Mouse (Mus musculus) hindbrain, embryonic 10.5 days (tissue): ENCODE results near the gene Bahcc1. TPM values are rescaled to one million over a fixed set of nuclear protein-coding genes. Genes with fewer than 3 reads are reported as not detected.

Experiments
- DNase-seq: peaks from one replicate; pipeline ENCODE4 v3.0.0-alpha.2; 2017; ENCODE audit warnings: low spot score
- H3K27ac ChIP-seq: fragments of 300-500 bp; sonication (generic); 2 replicates; pipeline ENCODE4 v1.5.1; 2016; ENCODE audit warnings: mild to moderate bottlenecking, moderate library complexity
- H3K27me3 ChIP-seq: fragments of 300-500 bp; sonication (generic); 2 replicates; pipeline ENCODE4 v1.6.1; 2016; ENCODE audit warnings: mild to moderate bottlenecking; ENCODE audit not compliant: poor library complexity, insufficient read depth, severe bottlenecking
- H3K36me3 ChIP-seq: fragments of 300-500 bp; sonication (generic); 2 replicates; pipeline ENCODE4 v1.6.1; 2016; ENCODE audit warnings: mild to moderate bottlenecking, moderate library complexity
- H3K4me1 ChIP-seq: fragments of 300-500 bp; sonication (generic); replicated peaks from 2 replicates; pipeline ENCODE4 v1.6.1; 2016; ENCODE audit warnings: mild to moderate bottlenecking
- H3K4me3 ChIP-seq: fragments of 300-500 bp; sonication (generic); 2 replicates; pipeline ENCODE4 v1.5.1; 2016; ENCODE audit warnings: mild to moderate bottlenecking, moderate library complexity
- H3K9me3 ChIP-seq: fragments of 300-500 bp; sonication (generic); 2 replicates; pipeline ENCODE4 v1.6.1; 2016; ENCODE audit warnings: mild to moderate bottlenecking, moderate library complexity
- WGBS: fragments of 180-500 bp; shearing (Covaris S2); methylation state at CpG from one replicate; pipeline ENCODE4 v1.1.7; 2016; 5-methylcytosine and 5-hydroxymethylcytosine counted together
- polyA plus RNA-seq: library from polyadenylated mRNA; unstranded; fragments of >200 nt; fragmentation: Nextera tagmentation; extraction: Ambion mirVana; gene quantifications from 2 replicates; pipeline ENCODE4 v1.2.1, GENCODE M21; 2016

The Bahcc1 gene
- polyA plus RNA-seq, 1 experiment from 2014 or later: 17.0 TPM

- Histone ChIP-seq H3K27ac (peak overlapping the region; percentile 100), H3K4me3 (peak overlapping the region; percentile 73), H3K36me3 (peaks cover 14% of the 10 kb centered on the region), H3K27me3 (peaks cover 4% of the 10 kb centered on the region; the same call in 1 of the 2 replicates), H3K4me1 (peaks cover 55% of the 10 kb centered on the region), H3K9me3 (no peaks in the 10 kb centered on the region)
- peak; percentile 84 for DNase-seq
- WGBS: under 1% methylated on average over 40 of the region's 40 CpGs
These were observed 2.8 kb downstream of the Bahcc1 start for GRCm38 (mm10) chr11:120235385-120236113.

GRCm38 (mm10) chr11:120236114-120236437, 3.3 kb downstream of the Bahcc1 start:
- Histone ChIP-seq H3K27me3 (peaks cover 4% of the 10 kb centered on the region; the same call in 1 of the 2 replicates), H3K27ac (peak overlapping the region; percentile 100), H3K36me3 (peaks cover 14% of the 10 kb centered on the region), H3K4me3 (peak overlapping the region; percentile 73), H3K9me3 (no peaks in the 10 kb centered on the region), H3K4me1 (peaks cover 61% of the 10 kb centered on the region)
- no peak for DNase-seq
- under 1% methylated on average over 13 of the region's 13 CpGs for WGBS

- H3K4me3 ChIP-seq: peak overlapping the region; percentile 73
- peaks cover 14% of the 10 kb centered on the region for H3K36me3 ChIP-seq
- DNase-seq: peak; percentile 79
- H3K4me1 ChIP-seq: peaks cover 66% of the 10 kb centered on the region
- H3K9me3 ChIP-seq: no peaks in the 10 kb centered on the region
- peaks cover 4% of the 10 kb centered on the region; the same call in 1 of the 2 replicates for H3K27me3 ChIP-seq
- WGBS: under 1% methylated on average over 96 of the region's 96 CpGs
- peak overlapping the region; percentile 100 for H3K27ac ChIP-seq
These were observed 3.9 kb downstream of the Bahcc1 start for GRCm38 (mm10) chr11:120236438-120237165.

GRCm38 (mm10) chr11:120237166-120238131, 4.7 kb downstream of the Bahcc1 start:
- Histone ChIP-seq H3K36me3 (peaks cover 14% of the 10 kb centered on the region), H3K27ac (peak overlapping the region; percentile 100), H3K4me1 (peaks cover 66% of the 10 kb centered on the region), H3K9me3 (no peaks in the 10 kb centered on the region), H3K4me3 (peak overlapping the region; percentile 73), H3K27me3 (peaks cover 4% of the 10 kb centered on the region; the same call in 1 of the 2 replicates)
- DNase-seq: peak; percentile 68
- under 1% methylated on average over 89 of the region's 89 CpGs for WGBS

GRCm38 (mm10) chr11:120238306-120238705, 5.6 kb downstream of the Bahcc1 start:
- peak overlapping the region; percentile 100 for H3K27ac ChIP-seq
- no peaks in the 10 kb centered on the region for H3K9me3 ChIP-seq
- no peak for DNase-seq
- peaks cover 15% of the 10 kb centered on the region for H3K36me3 ChIP-seq
- peaks cover 4% of the 10 kb centered on the region; the same call in 1 of the 2 replicates for H3K27me3 ChIP-seq
- WGBS: 2% methylated on average over 8 of the region's 8 CpGs
- peak overlapping the region; percentile 73 for H3K4me3 ChIP-seq
- H3K4me1 ChIP-seq: peaks cover 73% of the 10 kb centered on the region

- Histone ChIP-seq H3K9me3 (no peaks in the 10 kb centered on the region), H3K27ac (peak overlapping the region; percentile 100), H3K36me3 (peaks cover 20% of the 10 kb centered on the region), H3K4me1 (peaks cover 78% of the 10 kb centered on the region), H3K4me3 (peak overlapping the region; percentile 73), H3K27me3 (peaks cover 4% of the 10 kb centered on the region; the same call in 1 of the 2 replicates)
- WGBS: under 1% methylated on average over 8 of the region's 8 CpGs
- DNase-seq: peak; percentile 83
These were observed 6.1 kb downstream of the Bahcc1 start for GRCm38 (mm10) chr11:120238751-120239359.

- H3K4me1 ChIP-seq: peaks cover 85% of the 10 kb centered on the region
- no peaks in the 10 kb centered on the region for H3K9me3 ChIP-seq
- under 1% methylated on average over 11 of the region's 11 CpGs for WGBS
- peak overlapping the region; percentile 100 for H3K27ac ChIP-seq
- peaks cover 27% of the 10 kb centered on the region for H3K36me3 ChIP-seq
- peak overlapping the region; percentile 73 for H3K4me3 ChIP-seq
- H3K27me3 ChIP-seq: peaks cover 4% of the 10 kb centered on the region; the same call in 1 of the 2 replicates
- peak; percentile 69 for DNase-seq
These were observed 6.8 kb downstream of the Bahcc1 start for GRCm38 (mm10) chr11:120239581-120239991.

GRCm38 (mm10) chr11:120240206-120240605, 7.5 kb downstream of the Bahcc1 start:
- Histone ChIP-seq H3K36me3 (peaks cover 33% of the 10 kb centered on the region), H3K4me1 (peaks cover 89% of the 10 kb centered on the region), H3K9me3 (no peaks in the 10 kb centered on the region), H3K4me3 (peak overlapping the region; percentile 73), H3K27me3 (peaks cover 4% of the 10 kb centered on the region; the same call in 1 of the 2 replicates), H3K27ac (peak overlapping the region; percentile 100)
- 2% methylated on average over 10 of the region's 10 CpGs for WGBS
- DNase-seq: peak; percentile 94

- DNase-seq: peak; percentile 67
- no peaks in the 10 kb centered on the region for H3K9me3 ChIP-seq
- peak overlapping the region; percentile 73 for H3K4me3 ChIP-seq
- peaks cover 41% of the 10 kb centered on the region for H3K36me3 ChIP-seq
- no peaks in the 10 kb centered on the region; the same call in 1 of the 2 replicates for H3K27me3 ChIP-seq
- peaks cover 95% of the 10 kb centered on the region for H3K4me1 ChIP-seq
- peak overlapping the region; percentile 100 for H3K27ac ChIP-seq
- WGBS: 16% methylated on average over 29 of the region's 29 CpGs
These were observed 8.5 kb downstream of the Bahcc1 start for GRCm38 (mm10) chr11:120240941-120241890.

GRCm38 (mm10) chr11:120241981-120242725, 9.4 kb downstream of the Bahcc1 start:
- peaks cover 44% of the 10 kb centered on the region for H3K36me3 ChIP-seq
- peaks cover 98% of the 10 kb centered on the region for H3K4me1 ChIP-seq
- peak overlapping the region; percentile 100 for H3K27ac ChIP-seq
- 39% methylated on average over 6 of the region's 6 CpGs for WGBS
- no peak for DNase-seq
- no peaks in the 10 kb centered on the region for H3K9me3 ChIP-seq
- no peaks in the 10 kb centered on the region for H3K27me3 ChIP-seq
- H3K4me3 ChIP-seq: peak overlapping the region; percentile 73
